Mouse (Mus musculus) CD4-positive naive resting alpha-beta T cell, adult 76 days (primary cell): ENCODE measurements around the gene Ecel1. TPM values are rescaled to one million over a fixed set of nuclear protein-coding genes. Genes with fewer than 3 reads are reported as not detected.

Source experiments
- total RNA-seq: library from RNA; stranded (reverse); gene quantifications from one replicate; pipeline ENCODE4 v1.2.4, GENCODE M21; 2023

Ecel1 gene
- not detected for total RNA-seq

DNA sequence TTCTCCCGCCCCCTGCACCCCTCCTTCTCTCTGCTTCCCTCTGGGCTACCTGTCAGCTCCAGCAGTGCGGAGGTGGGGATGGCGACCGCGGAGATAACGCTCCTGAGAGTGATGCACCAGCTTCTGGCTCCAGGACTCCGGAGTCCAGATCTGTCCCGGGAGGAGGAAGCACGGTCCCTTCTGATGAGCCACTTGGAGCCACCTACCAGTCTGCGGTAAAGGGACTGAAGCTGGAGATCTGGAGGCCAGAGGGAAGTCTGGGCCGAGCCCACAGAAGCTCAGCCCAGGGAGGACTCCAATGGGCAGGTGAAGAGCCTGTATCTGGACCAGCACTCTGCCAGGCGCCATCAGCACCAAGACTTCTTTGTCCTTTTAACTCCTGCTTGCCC lies at the start of gene Ecel1:
TSS of gene Ecel1 (minus strand) at position 323 of the 389 bp plus-strand sequence.

DNA sequence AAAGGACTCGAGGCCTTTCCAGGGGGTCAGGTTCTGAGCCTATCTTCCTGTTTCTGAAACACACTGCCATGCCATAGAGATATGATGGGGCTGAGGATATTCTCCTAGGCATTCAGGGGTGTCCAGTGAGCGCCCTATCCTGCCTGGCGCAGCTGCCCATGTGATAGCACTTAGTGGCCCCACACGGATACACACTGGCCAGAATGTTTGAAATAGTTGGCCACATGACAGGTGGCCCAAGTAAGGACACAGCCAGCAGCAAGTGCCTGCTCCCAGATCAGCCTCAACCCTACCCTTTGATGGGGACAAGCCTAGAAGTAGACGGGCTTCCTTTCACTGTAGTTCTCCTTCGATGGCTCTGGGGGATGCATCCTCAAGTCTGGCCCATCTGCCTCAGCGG lies 48.1 kb upstream of the Ecel1 start, which contains the start of gene Chrng:
TSS of gene Chrng (plus strand) at position 193 of the 400 bp plus-strand sequence.

DNA sequence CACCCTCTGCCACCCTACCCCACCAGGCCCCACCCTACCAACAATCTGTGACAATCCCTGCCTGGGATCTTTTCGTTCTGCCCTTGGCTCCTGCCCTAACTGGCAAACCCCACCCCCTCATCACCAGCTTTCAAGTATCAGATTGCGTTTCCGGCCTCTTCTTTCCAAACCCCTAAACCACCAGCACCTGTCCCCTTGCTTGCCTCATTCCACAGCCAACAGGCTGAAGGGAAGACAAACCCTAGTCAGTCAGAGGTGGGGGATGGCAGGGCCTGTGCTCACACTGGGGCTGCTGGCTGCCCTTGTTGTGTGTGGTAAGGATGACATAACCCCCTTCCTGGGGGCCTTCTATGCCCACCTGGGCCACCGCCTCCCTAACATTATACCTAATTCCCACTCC lies 34.1 kb upstream of the Ecel1 start, which contains the start of gene Chrnd:
TSS of gene Chrnd (plus strand) at position 179 of the 400 bp plus-strand sequence.

DNA sequence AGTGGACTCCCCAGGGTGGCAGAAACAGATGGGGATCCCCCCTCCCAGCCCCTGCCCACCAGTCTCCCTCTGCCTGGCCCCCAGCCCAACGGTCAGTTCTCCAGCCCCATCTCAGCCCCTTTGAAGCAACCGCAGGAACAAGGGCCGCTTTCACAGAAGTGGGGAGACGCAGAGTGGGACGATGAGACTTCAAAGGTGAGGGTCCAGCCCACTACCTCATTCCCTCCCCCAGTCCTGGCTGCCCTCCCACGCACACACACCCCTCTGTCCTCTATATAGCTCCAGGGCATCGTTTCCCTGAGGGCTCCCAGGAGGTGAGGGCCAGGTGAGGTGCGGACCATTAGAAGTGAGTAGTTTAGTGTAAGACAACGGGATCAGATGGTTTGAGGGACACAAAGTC lies 26.7 kb upstream of the Ecel1 start, which contains the start of gene Prss56:
TSS of gene Prss56 (plus strand) at position 301 of the 400 bp plus-strand sequence.

DNA sequence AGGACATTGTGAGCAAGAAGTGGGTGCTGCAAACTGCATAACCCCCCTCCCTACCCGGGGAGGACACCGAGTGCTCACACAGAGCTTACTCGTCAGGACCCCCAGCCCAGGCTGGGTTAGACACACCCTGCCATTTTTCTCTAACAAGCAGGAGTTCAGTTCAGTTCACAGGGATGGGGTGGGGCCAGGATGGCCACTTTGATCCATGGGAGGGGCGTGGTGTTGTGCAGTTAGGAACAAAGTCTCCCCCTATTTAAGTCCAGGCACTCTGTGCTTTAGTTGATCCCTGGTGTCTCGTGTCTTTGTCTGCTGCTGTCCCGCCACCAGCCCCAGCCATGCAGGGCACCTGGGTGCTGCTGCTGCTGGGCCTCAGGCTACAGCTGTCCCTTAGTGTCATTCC lies 31.6 kb downstream of the Ecel1 start, which contains the start of gene Akp3:
TSS of gene Akp3 (plus strand) at position 301 of the 400 bp plus-strand sequence.

DNA sequence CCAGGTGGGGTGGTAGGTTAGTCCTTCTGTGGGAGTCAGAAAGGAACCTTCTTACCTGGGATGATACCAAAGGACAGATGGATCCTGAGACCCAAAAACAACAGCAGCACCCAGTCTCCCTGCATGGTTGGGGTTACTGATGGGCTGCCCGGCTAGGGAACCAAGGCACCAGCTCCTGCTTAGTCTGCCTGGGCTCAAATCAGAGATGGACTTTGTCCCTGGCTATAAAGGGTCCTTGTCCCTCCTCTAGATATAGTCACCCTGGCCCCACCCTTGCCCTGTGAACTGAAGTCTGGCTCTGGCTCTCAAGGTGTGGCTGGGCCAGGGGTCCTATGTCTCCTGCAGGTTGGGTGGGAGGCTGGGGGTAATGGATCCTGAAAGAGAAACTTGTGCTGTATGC lies 54.9 kb downstream of the Ecel1 start, which contains the start of gene Alpi:
TSS of gene Alpi (minus strand) at position 196 of the 400 bp plus-strand sequence.

Other genes starting within 250 kb of the Ecel1 start
- not detected for gene Alppl2, start 66.6 kb downstream of the Ecel1 start, total RNA-seq
- not detected for gene Alpi, start 54.9 kb downstream of the Ecel1 start, total RNA-seq
- not detected for gene Akp3, start 31.5 kb downstream of the Ecel1 start, total RNA-seq
- gene Prss56, start 26.8 kb upstream of the Ecel1 start, total RNA-seq = not detected
- not detected for gene Chrnd, start 34.1 kb upstream of the Ecel1 start, total RNA-seq
- gene Chrng, start 48.1 kb upstream of the Ecel1 start, total RNA-seq = not detected
- 156 TPM for gene Eif4e2, start 57.4 kb upstream of the Ecel1 start, total RNA-seq
- gene Efhd1, start 107.8 kb upstream of the Ecel1 start, total RNA-seq = not detected
- gene Gigyf2, start 170.5 kb upstream of the Ecel1 start, total RNA-seq = 120 TPM
- gene Kcnj13, start 238.2 kb upstream of the Ecel1 start, total RNA-seq = not detected